Mouse (Mus musculus) monocyte, adult 2 months (primary cell): Measurements from ENCODE around the gene Kank4.
"Not testable (repeated sequence)": the region's sequence is repeated elsewhere in the genome, so short reads cannot be mapped to it uniquely, and the experiment has no call there.

ENCODE experiments used
- DNase-seq, 2 experiments: peaks; one replicate each; pipeline ENCODE4 v3.0.0; 2022; ENCODE audit warnings: low spot score in 2 of 2, low read depth in 1 of 2

Gene Kank4

DNA sequence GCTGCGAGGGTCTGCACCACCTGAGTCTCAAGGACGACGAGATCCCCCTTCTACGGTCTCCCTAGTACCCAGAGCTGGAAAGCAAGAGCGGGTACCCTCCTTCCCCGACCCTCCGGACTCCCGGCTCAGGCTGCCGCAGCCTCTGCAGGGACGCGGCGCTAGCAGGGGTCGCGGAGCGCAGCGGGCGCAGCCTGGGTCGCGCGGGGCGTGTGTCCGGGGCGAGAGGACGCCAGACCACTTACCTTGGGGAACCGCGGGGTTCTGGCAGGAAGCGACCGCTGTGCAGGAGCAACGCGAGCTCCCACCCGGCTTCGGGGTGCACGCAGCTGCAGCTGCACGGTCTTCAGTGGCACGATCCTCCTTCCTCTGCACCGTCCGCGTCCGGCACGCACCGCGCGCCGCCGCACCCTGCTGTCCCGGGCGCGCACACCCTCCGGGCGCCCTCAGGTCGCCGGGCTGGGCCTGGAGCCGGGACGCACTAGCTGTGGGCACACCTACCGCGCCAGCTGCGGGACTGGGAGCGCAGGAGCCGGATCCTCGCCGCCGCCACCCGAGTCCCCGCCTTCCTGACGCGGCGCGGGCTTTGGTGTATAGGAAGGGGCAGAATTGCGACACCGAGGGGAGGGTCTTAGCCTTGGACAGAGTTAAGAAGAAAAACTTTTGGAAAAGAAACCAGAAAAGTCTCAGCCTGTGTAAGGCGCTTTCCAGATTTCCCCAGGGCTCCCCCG, at the start of gene Kank4:
Gene Kank4, minus strand, starts transcription at position 354 of the 728 bp plus-strand sequence.
- DNase-seq = no peak

DNA sequence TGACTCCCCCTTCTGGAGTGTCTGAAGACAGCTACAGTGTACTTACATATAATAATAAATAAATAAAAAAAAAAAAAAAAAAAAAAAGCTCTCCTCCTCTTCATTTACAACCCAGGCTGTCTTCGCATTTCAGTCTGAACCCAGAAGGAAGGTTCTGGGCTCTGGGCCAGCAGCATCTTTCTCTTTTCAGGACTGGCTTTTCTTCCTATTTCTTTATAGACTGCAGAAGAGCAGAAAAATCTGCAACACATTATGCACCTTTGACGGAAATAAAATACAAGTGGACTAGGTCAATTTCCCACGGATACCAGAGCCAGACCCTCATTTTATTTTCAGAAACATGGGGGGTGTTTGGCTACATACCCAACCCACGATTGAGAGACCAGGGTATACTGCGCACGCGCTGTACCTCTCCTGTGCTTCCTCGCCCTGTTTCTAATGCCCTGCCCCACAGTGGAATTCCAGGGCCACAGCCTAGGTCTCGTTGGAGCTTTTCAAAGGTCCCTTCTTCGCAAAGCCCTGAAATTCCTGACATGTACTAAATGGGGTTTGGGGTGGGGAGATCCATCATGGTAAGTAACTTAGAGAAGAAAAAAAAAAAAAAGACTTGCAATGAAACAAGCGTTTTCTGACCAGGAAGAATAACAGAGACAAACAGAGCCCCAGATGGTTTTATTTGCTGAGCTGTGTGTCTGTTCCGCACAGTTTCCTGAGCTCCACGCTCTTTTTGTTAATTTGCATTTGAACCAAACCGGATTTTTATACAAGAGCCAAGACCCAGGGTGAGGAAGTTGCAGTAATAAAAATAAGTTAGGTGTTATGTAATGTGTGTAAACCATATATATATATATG, 48.3 kb upstream of the Kank4 start:
- no peak for DNase-seq

DNA sequence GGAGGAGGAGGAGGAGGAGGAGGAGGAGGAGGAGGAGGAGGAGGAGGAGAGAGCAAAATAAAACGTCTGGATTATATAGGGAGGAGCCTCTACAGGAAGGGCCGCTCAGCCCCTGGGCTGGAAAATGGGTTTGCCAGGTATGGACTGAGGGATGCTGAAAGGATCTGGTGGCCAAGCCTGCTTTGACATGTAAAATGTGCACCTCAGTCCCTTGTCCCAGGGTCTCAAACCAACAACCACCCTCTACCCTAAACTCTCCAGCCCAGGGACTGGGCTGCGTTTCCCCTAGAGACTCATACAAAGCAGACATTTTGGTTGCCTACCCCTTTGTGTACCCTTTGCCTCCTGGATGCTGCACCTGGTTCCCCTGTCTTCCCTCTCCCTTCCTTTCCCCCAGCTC, 47.2 kb upstream of the Kank4 start:
- no peak for DNase-seq

DNA sequence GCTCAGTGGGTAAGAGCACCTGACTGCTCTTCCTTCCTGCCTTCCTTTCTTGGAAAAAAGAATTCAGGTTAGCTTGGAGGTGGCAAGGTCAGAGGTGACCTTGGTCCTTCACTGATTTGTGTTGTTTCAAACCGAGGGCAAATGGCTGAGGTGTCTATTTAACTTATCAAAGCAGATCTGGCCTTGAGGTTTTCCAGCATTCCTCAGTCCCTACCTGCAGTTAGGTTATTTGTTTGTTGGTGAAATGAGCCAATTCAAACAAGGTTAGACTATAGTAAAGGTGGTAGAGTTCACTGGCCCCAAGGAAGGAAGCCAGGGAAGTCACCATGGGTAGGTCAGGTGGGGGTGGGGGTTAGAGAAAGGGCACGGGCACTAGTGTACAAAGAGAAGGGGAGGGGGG, 46.8 kb upstream of the Kank4 start:
- DNase-seq = no peak

DNA sequence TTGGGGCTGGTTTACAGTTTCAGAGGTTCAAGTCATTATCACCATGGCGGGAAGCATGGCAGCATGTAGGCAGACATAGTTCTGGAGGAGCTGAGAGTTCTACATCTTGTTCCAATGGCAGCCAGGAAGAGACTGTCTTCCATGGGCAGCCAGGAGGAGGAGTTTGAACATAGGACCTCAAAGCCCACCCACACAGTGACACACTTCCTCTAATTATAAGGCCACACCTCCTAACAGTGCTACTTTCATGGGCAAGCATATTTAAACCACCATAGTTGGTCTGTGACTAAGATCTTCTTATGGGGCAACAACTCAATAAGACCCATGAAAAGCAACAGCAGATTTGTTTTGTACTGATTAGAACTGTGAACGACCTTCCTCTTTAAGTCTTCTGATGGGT, 46.1 kb upstream of the Kank4 start:
- DNase-seq = no peak

DNA sequence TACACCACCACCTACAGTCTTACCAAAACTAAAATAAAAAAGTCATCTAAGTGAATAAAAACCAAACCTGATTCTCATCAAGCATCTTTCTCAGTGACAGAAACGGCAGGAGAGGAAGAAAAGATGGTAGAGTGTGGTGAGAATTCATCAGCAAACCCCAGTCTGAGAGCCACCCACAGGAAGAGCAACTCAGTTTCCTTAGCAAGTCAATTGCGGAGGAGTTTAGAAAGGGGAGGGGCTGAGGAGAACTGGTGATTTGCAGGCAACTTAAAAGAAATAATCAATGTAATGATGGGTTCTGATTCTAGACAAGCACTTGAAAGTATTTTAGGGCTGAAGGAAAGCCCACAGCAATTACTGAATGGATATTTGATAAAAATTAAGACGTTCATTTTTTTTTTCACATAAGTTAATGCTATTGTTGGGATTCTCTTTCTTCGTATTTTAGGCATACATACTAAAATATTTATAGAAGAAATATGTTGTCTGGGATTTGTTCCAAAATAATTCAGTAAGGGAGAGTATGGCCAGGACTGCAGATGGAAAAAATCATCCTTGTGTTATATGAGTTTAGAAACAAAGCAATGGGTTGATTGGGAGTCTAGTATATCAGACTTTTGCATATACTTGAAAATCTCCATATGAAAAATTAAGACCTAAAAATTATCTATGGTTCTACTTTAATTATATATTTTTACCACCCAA, 41.0 kb upstream of the Kank4 start:
- DNase-seq = no peak

DNA sequence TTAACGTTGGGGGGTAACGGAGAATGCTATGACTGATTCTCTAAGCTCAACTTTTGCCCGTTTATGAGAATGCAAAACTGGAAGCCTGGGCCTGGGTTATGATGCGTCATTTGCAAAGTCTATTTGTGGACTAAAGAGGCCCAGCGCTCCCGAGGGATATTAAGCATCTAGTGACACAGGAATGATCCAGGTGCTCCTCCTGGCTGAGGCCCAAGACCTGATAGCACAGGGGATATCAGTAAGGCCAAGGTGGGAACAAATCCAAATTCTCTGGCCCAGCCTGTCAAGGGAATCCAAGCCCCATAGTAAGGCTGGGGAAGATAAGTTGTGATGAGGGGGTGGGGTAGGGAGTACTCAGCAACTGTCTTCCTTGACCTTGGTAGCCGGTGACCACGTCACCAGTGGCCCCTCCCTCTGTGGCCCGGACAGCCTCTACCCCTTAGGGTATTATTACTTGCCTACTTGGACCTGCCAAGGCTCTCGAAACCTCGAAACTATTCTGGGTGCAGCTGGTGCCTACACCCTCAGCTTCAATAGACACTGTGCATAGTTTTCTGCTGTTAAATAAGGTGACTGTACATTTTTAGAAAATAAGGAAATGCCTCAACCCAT, 39.8 kb upstream of the Kank4 start:
- no peak for DNase-seq

DNA sequence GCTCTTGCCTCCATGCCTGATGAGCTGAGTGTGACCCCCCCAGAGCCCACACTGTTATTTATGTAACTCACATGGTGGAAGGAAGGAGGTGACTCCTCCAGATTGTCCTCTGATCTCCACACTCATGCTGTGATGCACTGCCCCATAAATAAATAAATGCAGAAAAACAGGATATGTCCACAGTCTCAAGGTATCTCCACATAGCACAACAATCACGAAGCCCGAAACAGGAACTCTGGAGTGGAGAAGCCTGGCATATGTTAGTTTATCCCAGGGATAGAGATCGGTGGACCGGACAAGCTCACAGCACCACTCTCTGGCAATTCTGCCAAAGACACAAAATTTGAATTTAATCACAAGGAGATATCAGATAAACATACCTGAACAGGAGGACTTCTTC, 36.6 kb upstream of the Kank4 start:
- DNase-seq = no peak

DNA sequence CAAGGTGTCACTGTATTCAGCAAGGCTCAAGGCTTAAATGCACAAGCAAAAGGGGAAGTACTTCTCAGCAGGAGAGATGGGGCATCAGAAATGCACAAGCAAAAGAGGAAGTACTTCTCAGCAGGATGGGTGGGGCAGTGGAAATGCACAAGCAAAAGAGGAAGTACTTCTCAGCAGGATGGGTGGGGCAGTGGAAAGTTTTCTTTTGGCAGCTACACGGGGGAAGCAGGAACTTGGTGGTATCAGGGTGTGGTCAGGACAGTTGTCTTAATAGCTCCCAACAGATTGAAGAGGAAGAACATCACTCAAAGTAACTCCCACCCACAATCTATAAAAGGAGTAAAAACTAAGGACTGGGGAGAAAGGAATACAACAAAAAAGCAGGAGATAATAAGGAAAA, 33.1 kb upstream of the Kank4 start:
- DNase-seq = peak; percentile 8 to 35

DNA sequence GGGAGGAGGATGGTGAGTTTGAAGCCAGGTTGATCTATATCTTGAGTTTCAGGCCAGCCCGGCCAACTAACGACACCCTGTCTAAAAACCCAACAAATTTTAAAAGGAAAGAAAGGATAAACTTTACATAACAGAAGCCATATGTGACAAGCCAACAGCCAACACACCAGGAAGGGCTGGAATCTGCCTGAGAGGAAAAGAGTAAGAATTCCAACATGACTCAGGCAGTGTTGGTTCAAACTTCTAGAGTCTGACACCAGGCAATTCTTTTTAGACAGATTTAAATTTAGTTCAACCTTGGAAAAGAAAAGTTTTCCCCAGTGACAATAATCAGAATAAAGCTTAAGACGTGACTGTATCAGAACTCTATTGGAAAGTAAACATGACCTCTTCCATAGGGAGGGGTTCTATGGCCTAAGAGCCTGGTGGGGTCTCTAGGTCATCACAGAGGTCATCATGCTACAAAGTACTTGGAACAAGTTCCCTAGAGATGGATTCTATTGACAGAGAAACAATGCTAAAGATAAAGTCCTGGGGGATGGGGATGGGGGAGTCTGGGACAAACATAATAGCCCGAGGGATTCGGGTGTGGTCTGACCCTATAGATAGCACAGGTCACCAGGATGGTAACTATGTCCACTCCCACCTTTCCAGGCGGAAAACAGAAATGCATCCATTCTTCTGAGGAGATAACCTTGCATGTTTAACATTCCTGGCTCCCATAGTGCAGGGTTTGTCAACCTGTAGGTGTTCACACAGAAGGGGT, 30.0 kb upstream of the Kank4 start:
- no peak for DNase-seq

DNA sequence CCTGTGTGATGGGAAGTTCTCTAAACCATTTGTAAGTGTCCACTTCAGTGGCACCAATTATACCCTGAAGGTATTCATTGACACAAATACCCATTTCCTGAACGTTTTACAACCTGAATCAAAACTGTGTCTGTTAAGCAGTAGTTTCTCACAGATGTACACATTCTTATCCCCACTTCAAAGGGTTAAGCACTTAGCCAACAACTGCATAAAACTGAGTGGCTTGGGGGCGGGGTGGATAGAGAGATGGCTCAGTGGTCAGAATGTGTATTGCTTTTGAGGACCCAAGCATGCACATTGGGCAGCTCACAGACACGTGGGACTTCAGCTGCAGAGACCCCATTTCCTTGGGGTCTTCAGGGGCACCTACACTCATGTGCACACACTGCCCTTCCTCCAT, 29.1 kb upstream of the Kank4 start:
- DNase-seq = no peak

DNA sequence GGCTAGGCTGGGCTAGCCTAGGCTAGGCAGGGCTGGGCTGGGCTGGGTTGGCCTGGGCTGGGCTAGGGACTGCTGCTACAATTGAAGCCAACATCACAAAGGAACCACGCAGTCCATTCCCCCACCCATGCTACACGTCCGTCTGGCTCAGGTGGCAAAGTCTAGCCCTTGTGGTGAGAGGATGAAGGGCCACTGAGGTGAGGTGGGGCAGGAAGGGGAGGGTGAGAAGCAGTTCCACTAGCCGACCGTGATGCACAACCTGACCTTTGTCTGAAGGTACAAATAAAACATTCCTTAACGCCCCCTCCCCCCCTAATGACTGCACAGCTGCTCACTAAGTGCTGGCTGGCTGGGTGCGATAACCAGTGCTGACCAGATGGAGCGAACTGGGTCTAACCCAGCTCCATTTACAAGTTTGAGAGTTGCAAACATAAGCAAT, 28.4 kb upstream of the Kank4 start:
- DNase-seq = no peak

DNA sequence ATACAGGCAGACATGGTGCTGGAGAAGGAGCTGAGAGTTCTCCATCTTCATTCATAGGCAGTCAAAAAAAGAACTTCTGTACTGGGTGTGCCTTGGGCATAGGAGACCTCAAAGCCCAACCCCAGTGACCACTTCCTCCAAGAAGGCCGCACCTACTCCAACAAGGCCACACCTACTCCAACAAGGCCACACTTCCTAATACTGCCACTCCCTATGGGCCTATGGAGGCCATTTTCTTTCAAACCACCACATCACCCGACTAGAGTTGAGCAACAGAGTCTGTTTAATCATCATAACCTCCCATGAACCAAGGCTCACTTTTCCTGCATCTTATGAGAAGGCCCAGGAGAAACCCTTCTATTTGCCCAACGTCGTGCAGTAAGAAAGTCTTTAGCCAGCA, 27.9 kb upstream of the Kank4 start:
- no peak for DNase-seq

DNA sequence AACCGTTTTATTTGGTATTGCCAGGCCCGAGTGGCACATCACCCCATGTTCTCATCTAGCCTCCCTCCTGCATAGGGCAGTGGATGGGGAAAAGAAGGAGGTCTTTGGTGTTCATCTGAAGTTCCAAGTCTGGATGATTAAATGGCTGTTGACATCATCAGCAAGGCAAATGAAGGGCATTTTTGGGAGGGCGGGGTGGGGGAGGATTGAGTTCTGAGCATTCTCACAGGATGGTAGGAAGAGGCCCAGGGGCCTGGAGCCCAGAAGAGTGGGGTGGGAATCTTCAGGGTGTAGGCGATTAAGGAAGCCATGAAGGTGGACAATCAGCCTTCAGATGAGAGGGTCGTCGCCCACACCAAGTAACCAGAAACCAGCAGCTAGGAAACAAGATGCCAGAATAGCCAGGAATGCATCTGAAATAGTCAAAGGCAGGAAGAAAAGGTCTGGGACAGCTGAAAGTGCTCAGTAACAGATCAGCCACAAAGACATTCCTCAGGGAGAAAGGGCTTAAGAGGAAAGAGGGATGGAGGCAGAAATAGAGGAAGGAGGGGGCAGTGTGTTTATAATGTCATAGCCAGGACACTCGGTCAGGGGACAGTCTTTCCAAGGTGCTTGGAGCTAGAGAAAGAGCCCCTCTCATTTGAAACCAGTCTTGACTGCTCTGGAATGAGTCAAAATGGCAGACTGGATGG, 26.7 kb upstream of the Kank4 start:
- DNase-seq = no peak

DNA sequence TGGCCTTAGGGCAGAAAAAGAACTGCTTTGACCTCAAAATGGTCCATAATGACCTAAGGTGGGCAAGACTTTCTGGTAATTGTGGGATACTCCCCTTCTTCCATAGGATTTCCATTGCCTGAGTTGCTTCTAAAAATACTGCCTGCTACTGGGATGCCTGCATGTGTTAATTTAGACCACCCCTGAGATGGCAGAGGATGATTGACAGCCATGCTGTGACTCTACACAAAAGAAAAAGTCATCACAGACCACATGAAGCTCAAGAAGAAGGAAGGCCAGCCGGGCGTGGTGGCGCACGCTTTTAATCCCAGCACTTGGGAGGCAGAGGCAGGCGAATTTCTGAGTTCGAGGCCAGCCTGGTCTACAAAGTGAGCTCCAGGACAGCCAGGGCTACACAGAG, 23.9 kb upstream of the Kank4 start:
- not testable (repeated sequence) for DNase-seq

DNA sequence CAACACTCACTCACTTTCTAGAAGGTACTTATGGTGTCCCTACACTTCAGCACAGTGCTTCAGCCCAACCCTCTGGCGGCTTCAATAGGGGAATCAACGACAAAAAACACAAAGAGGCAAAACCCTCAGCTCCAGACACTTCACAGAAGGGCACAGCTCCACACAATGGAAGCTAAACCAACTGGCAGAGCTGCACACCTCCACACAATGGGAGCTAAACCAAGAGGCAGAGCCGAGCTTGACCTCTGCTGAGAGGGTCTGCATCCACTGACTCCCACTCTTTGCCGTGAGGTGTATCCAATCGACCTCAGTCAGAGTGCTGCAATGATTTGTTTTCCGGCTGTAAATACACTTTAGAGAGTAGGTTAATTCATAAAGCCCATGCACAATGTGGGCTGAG, 23.2 kb upstream of the Kank4 start:
- no peak for DNase-seq

DNA sequence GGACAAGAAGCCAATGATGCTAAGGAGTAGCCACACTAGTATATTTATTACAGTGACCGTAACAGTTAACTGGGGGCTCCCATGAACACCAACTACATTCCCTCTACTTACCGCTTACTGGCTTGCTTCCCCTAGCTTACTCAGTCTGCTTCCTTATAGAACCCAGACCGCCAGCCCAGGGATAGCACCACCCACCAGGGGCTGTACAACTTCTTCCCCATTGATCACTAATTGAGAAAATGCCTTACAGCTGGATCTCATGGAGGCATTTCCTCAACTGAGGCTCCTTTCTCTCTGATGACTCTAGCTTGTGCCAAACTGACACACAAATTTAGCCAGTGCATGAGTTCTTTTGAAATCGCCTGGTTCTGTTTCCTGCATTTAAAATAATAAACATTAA, 21.6 kb upstream of the Kank4 start:
- DNase-seq = no peak

DNA sequence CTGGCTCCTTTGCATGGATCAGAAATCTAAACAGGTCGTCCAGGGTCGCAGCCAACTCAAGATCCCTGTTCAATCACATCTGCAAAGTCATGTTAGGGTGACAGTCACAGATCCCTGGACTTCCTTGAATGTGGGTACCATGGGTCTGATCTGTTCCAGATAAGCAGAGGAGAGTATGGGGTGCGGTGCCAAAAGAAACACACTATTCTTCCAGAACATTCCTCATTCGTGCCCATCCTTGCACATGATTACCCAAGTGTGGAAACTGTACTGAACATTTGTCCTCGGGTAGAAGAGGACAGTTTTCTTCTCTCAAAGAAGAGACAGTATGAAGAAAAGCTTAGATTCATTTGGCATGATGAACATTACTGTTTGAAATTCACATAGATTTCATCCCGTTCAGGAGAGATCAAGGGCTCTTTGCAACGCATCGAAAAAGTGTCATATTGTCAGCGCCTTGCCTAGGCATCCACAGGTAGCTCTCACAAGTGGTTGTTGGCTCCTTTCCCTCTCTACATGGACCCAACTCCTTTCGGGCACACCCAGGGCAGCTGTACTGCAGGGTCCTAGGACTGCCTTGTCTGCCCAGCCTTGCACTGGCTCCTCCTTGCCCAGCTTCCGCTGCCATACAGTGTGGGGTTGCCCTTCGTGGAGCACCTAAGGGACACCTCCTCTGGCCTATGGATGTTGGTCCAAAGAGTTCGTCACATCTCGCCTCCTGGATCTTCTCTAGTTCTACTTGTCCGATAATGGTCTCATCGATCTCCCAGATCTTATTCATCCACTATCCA, 20.6 kb upstream of the Kank4 start:
- DNase-seq = no peak

DNA sequence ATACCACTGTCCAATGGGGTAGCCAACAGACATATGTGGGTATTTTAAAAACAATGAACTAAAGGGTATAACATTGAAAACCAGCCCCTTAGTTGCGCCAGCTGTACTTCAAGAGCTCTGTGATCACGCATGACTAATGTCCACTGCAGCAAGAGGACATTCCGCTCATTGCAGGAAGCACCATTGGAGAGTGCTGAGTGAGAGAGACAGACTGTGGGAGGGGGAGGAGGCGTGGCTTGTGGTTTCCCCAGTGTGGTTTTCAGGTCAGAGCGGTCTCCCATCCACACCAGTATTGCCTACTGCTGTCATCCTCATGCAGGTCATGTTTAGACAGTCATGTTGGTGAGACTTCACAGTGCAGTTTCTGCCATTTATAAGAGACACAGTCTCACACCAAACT, 19.2 kb upstream of the Kank4 start:
- no peak for DNase-seq
